Mouse (Mus musculus): Measurements from ENCODE around the gene Ptbp1.

- TF ChIP-seq CTCF (conservative IDR thresholded peaks at IDR 0.05; ENCODE audit: low read length), result peak; percentile 76
- TF ChIP-seq NANOG (IDR thresholded peaks at IDR 0.05; ENCODE audit: borderline replicate concordance, low read length), result no peak
- TF ChIP-seq POU5F1 (IDR thresholded peaks at IDR 0.05; ENCODE audit: borderline replicate concordance, low read length), result no peak
These were observed 17.3 kb upstream of the Ptbp1 start for GRCm38 (mm10) chr10:79836918-79837317.
